Mouse (Mus musculus): ENCODE results near the gene Phrf1. TPM values are rescaled to one million over a fixed set of nuclear protein-coding genes. Genes with fewer than 3 reads are reported as not detected.

Gene Phrf1
- total RNA-seq, 2 experiments from 2014 or later = 70.5 to 77.2 TPM

DNA sequence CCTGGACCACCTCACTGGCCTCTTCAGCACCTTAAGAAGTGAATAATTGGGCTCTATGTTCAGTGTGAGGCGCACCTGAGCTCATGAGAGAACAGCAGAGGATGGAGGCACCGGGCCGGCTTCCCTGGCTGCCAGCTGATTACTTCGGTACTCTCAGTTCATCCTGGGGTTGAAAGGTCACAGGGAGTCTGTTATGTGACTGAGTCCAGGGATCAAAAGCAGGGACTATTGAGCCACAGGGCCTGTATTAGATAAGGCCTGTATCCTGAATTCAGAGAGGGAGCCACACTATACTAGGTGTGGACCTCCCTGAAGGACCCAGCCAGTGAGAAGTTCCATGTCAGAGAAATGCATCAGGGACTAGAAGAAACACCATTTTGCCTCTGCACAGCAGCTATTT is 76.0 kb downstream of the Phrf1 start:
- Histone ChIP-seq H3K27ac (no peak overlapping the region), H3K4me3 (no peak overlapping the region)
- TF ChIP-seq CTCF (IDR thresholded peaks at IDR 0.05) = no peak
- intact Hi-C loops (cut with DNase I) = no loop called here
- DNase-seq (ENCODE audit: extremely low spot score in 1 of 2, low spot score in 2 of 2) = no peak

Small RNA genes lying within 50 kb of the gene (microRNA-seq; reads per million reads assigned to microRNA genes)
- gene Mir210 = 106 to 107 reads per million in 2 experiments

Other genes with a start within 250 kb of the Phrf1 start
- gene Ifitm3, start 218.0 kb upstream of the Phrf1 start, total RNA-seq (2021) = 10 to 100 TPM; 10.9 to 16.7 TPM
- gene Ifitm6, start 210.9 kb upstream of the Phrf1 start, total RNA-seq (2021) = under 1 TPM in 1 of 2 experiments, not detected in 1; 0.57 TPM
- not detected for gene Gm17387, start 199.7 kb upstream of the Phrf1 start, total RNA-seq (2021)
- 10 to 100 TPM; 87.4 to 95.9 TPM for gene B4galnt4, start 167.7 kb upstream of the Phrf1 start, total RNA-seq (2021)
- gene Pkp3, start 150.6 kb upstream of the Phrf1 start, total RNA-seq (2021) = not detected
- gene Sigirr, start 128.2 kb upstream of the Phrf1 start, total RNA-seq (2021) = 1 to 10 TPM; 1.7 to 3.4 TPM
- not detected for gene Ano9, start 111.0 kb upstream of the Phrf1 start, total RNA-seq (2021)
- gene Ptdss2, start 106.4 kb upstream of the Phrf1 start, total RNA-seq (2021) = 10 to 100 TPM; 46.9 to 51.6 TPM
- gene Rnh1, start 55.9 kb upstream of the Phrf1 start, total RNA-seq (2021) = 10 to 100 TPM; 36.5 to 37.3 TPM
- gene Hras, start 34.8 kb upstream of the Phrf1 start, total RNA-seq (2021) = 100 to 1,000 TPM; 219 to 244 TPM
- 1 to 10 TPM; 3.9 to 5.0 TPM for gene Lrrc56, start 34.6 kb upstream of the Phrf1 start, total RNA-seq (2021)
- gene Lmntd2, start 14.7 kb upstream of the Phrf1 start, total RNA-seq (2021) = not detected
- 1 to 10 TPM in 1 of 2 experiments, under 1 TPM in 1; 0.94 to 1.3 TPM for gene Rassf7, start 12.9 kb upstream of the Phrf1 start, total RNA-seq (2021)
- 1 to 10 TPM in 1 of 2 experiments, under 1 TPM in 1; 0.59 to 1.2 TPM for gene Irf7, start 37.7 kb downstream of the Phrf1 start, total RNA-seq (2021)
- not detected for gene Cdhr5, start 48.0 kb downstream of the Phrf1 start, total RNA-seq (2021)
- not detected for gene Sct, start 50.3 kb downstream of the Phrf1 start, total RNA-seq (2021)
- under 1 TPM; 0.27 to 0.44 TPM for gene Drd4, start 63.2 kb downstream of the Phrf1 start, total RNA-seq (2021)
- 10 to 100 TPM; 63.1 to 63.8 TPM for gene Deaf1, start 98.9 kb downstream of the Phrf1 start, total RNA-seq (2021)
- 10 to 100 TPM; 33.3 to 34.9 TPM for gene Tmem80, start 99.0 kb downstream of the Phrf1 start, total RNA-seq (2021)
- 1 to 10 TPM; 3.6 to 5.3 TPM for gene Eps8l2, start 110.1 kb downstream of the Phrf1 start, total RNA-seq (2021)
- gene Taldo1, start 163.4 kb downstream of the Phrf1 start, total RNA-seq (2021) = 10 to 100 TPM; 87.5 to 90.9 TPM
- 10 to 100 TPM; 38.9 to 46.5 TPM for gene Gatd1, start 185.4 kb downstream of the Phrf1 start, total RNA-seq (2021)
- 100 to 1,000 TPM; 279 to 288 TPM for gene Cend1, start 200.7 kb downstream of the Phrf1 start, total RNA-seq (2021)
- gene Slc25a22, start 209.1 kb downstream of the Phrf1 start, total RNA-seq (2021) = 100 to 1,000 TPM; 253 to 262 TPM
- 1 to 10 TPM in 1 of 2 experiments, under 1 TPM in 1; 0.93 to 1.2 TPM for gene Pidd1, start 215.2 kb downstream of the Phrf1 start, total RNA-seq (2021)
- gene Rplp2, start 218.6 kb downstream of the Phrf1 start, total RNA-seq (2021) = 100 to 1,000 TPM; 552 to 567 TPM
- 10 to 100 TPM; 26.0 to 31.7 TPM for gene Pnpla2, start 226.4 kb downstream of the Phrf1 start, total RNA-seq (2021)
- gene Cracr2b, start 232.3 kb downstream of the Phrf1 start, total RNA-seq (2021) = 1 to 10 TPM; 3.7 to 5.1 TPM
- 10 to 100 TPM; 30.7 to 31.4 TPM for gene Cd151, start 238.6 kb downstream of the Phrf1 start, total RNA-seq (2021)
- gene Polr2l, start 246.3 kb downstream of the Phrf1 start, total RNA-seq (2021) = 10 to 100 TPM; 38.4 to 42.3 TPM
- 10 to 100 TPM; 13.7 to 14.4 TPM for gene Tspan4, start 246.5 kb downstream of the Phrf1 start, total RNA-seq (2021)

Measured in left cerebral cortex, adult 2 months (tissue).